Mouse (Mus musculus): ENCODE data around the gene Sun1. TPM values are rescaled to one million over a fixed set of nuclear protein-coding genes. Genes with fewer than 3 reads are reported as not detected.

Gene Sun1
- polyA plus RNA-seq, 1 experiment from 2014 or later: 42.4 TPM

DNA sequence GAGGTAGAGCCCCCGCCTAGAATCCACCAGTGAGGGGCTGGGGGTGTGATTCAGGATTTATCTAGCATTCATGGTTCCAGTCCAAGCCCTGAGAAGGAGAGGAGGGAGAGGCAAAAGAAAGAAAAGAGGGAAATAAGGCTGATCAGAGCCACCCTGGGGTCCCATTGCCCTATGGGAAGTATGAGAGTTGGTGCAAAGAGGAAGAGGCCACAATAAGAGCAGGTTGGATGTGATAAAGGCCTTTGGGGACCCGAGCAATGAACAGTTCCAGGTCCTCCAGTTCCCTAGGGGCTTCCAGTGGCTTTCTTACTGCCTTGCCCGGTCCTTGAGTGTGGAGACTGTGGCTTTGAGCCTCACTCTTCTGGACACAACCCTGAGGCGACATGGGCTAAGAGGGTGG is 87.3 kb downstream of the Sun1 start:
- Histone ChIP-seq H3K4me1 (replicated peaks) (peaks cover 18% of the 10 kb centered on the region), H3K9ac (no peak overlapping the region), H3K27me3 (replicated peaks) (0 out of 2 replicates have a peak, but pooled peaks cover 9% of the 10 kb centered on the region), H3K4me2 (no peak overlapping the region), H3K36me3 (no peaks in the 10 kb centered on the region), H3K4me3 (no peak overlapping the region), H3K27ac (ENCODE audit: poor library complexity, severe bottlenecking) (no peak overlapping the region), H3K9me3 (replicated peaks) (peaks cover 2% of the 10 kb centered on the region)
- 81% methylated on average over 4 of the region's 4 CpGs for WGBS
- ATAC-seq (ENCODE audit: insufficient number of reproducible peaks, low FRiP score): no peak

DNA sequence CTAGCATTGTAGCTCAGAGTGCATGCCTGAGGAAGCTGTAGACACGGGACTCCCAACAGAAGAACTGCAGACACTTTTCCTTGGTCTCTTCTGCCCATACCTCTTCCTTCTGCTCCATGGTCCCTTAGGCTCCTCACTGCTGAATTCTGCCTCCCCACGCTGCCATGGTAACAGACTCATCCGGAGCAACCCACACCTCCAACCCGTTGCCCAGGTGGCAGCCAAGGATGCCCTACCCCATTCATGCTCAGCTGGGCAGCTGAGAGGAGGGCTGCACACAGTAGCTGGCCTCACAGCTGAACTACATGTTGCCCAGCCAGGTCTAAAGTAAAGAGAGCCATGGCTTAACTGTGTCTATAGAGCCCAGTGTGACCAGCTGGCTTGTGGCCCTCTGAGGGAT is 88.2 kb downstream of the Sun1 start:
- Histone ChIP-seq H3K4me1 (replicated peaks) (peaks cover 18% of the 10 kb centered on the region), H3K27ac (ENCODE audit: poor library complexity, severe bottlenecking) (no peak overlapping the region), H3K9ac (no peak overlapping the region), H3K9me3 (replicated peaks) (peaks cover 2% of the 10 kb centered on the region), H3K4me3 (no peak overlapping the region), H3K36me3 (no peaks in the 10 kb centered on the region), H3K27me3 (replicated peaks) (0 out of 2 replicates have a peak, but pooled peaks cover 9% of the 10 kb centered on the region), H3K4me2 (no peak overlapping the region)
- no peak for ATAC-seq (ENCODE audit: insufficient number of reproducible peaks, low FRiP score)
- 79% methylated on average over 4 of the region's 4 CpGs for WGBS

DNA sequence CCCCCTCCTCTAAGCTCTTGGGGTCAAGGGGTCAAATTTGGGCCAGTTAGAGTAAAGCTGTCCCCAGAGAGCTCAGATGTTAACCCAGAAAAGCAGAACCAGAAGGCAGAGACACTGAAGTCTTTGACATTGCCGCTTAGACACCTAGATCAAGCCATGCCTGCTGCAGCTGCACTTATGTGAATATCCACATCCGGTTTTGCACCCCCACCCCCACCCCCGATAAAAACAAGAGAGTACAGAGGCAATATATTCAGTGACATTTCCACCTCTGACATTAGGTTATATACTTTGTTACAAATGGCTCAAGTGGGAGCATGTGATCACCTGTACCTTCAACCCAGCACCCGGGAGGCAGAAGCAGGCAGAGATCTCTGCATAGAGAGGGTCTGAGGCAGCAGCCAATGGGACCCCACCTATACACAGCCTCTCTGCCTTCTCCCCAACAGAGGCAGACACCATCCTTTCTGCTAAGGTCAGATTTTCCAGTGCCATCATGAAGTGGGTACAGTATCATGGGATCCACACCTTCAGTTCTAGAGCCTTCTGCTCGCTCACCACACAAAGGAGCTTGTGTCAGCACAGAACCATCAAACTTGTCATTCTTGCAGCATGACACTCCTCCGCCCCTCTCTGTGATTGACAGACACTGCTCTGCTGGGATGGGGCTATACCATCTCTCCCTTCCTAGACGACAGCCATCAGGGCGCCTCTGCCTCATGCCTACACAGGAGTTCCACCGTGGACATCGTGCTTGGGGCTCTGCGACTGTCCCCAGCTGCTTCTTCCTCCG is 90.2 kb downstream of the Sun1 start:
- H3K4me2 ChIP-seq: no peak overlapping the region
- H3K27ac ChIP-seq (ENCODE audit: poor library complexity, severe bottlenecking): no peak overlapping the region
- no peak overlapping the region for H3K4me3 ChIP-seq
- no peaks in the 10 kb centered on the region for H3K9me3 ChIP-seq (replicated peaks)
- H3K9ac ChIP-seq: no peak overlapping the region
- ATAC-seq (ENCODE audit: insufficient number of reproducible peaks, low FRiP score): no peak
- 74% methylated on average over 12 of the region's 12 CpGs for WGBS
- peaks cover 12% of the 10 kb centered on the region for H3K4me1 ChIP-seq (replicated peaks)
- no peaks in the 10 kb centered on the region for H3K36me3 ChIP-seq
- no peaks in the 10 kb centered on the region for H3K27me3 ChIP-seq (replicated peaks)

DNA sequence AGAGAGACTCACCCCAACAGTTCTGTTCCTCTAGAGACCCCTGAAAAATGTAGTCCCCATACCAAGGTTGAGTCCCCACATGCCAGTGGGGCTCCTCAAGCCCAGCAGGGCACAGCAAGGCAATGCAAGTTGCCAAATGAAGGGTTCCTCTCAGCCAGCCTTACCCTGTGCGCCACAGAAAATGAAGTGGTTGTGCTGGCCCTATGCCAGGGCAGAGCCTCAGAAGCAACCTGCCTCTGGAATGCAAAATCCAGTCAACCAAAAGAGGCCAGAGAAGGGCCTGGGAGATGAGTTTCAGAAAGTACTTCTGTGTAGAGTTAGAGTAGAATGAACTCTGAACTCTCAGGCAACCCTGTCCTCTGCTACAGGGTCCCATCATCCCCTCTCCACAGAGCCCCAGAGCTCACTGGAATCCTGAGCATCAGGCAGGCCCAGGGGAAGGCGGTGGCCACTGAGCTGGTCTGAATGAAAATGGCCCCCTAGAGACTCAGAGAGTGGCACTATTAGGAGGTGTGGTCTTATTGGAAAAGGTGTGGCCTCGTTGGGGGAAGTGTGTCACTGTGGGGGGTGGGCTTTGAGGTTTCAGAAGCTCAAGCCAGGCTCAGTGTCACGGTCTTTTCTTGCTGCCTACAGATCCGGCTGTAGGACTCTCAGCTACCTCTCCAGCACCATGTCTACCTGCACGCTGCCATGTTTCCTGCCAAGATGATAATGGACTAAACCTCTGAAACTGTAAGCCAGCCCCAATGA is 91.5 kb downstream of the Sun1 start:
- Histone ChIP-seq H3K36me3 (no peaks in the 10 kb centered on the region), H3K4me3 (no peak overlapping the region), H3K4me2 (no peak overlapping the region), H3K27ac (ENCODE audit: poor library complexity, severe bottlenecking) (no peak overlapping the region), H3K4me1 (replicated peaks) (peaks cover 2% of the 10 kb centered on the region; the same call in 1 of the 2 replicates), H3K9ac (no peak overlapping the region), H3K27me3 (replicated peaks) (no peaks in the 10 kb centered on the region), H3K9me3 (replicated peaks) (no peaks in the 10 kb centered on the region)
- no peak for ATAC-seq (ENCODE audit: insufficient number of reproducible peaks, low FRiP score)
- 65% methylated on average over 6 of the region's 6 CpGs for WGBS

DNA sequence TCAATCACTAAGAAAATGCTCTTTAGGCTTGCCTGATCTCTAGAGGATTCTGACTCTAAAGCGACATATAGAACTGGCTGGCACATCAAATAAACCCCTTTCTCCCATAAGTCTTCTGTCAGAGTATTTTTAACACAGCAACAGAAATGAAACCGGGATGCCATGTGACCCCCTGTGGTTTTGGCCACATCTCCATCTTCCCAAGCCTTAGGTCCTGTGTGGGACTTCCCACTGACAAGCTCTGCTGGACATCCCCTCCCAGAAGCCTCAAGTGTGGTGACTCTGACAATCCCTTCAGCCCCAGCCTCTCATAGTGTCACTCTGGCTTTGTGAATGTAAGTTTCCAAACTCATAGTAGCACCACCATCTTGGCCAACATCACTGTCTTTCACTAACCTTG is 93.7 kb downstream of the Sun1 start:
- Histone ChIP-seq H3K4me1 (replicated peaks) (no peaks in the 10 kb centered on the region), H3K4me3 (no peak overlapping the region), H3K36me3 (no peaks in the 10 kb centered on the region), H3K9me3 (replicated peaks) (no peaks in the 10 kb centered on the region), H3K9ac (no peak overlapping the region), H3K27ac (ENCODE audit: poor library complexity, severe bottlenecking) (no peak overlapping the region), H3K27me3 (replicated peaks) (peaks cover 10% of the 10 kb centered on the region; the same call in 1 of the 2 replicates), H3K4me2 (no peak overlapping the region)
- WGBS: 67% methylated on average over 2 of the region's 2 CpGs
- no peak for ATAC-seq (ENCODE audit: insufficient number of reproducible peaks, low FRiP score)

DNA sequence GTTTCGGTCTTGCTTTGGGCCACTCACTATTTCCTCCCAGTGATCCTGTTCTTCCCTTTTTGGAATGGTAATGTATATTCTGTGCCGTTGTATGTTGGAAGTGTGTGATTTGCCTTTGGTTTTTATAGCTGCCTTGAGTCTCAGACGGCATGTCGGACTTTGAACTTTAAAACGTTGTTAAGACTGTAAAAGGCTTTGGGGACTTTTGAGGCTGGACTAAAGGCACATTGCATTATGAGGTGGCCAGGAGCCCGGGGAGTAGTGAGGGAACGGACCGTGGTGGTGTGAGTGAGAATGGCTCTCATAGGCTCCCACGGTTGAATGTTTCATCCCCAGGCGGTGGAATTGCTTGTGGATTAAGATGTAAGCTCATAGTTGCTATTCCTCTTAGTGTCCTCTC is 96.7 kb downstream of the Sun1 start:
- Histone ChIP-seq H3K36me3 (no peaks in the 10 kb centered on the region), H3K27me3 (replicated peaks) (peaks cover 17% of the 10 kb centered on the region), H3K9me3 (replicated peaks) (no peaks in the 10 kb centered on the region), H3K4me2 (no peak overlapping the region), H3K27ac (ENCODE audit: poor library complexity, severe bottlenecking) (no peak overlapping the region), H3K4me3 (no peak overlapping the region), H3K9ac (no peak overlapping the region), H3K4me1 (replicated peaks) (0 out of 2 replicates have a peak, but pooled peaks cover 3% of the 10 kb centered on the region)
- 84% methylated on average over 10 of the region's 10 CpGs for WGBS
- ATAC-seq (ENCODE audit: insufficient number of reproducible peaks, low FRiP score): no peak

DNA sequence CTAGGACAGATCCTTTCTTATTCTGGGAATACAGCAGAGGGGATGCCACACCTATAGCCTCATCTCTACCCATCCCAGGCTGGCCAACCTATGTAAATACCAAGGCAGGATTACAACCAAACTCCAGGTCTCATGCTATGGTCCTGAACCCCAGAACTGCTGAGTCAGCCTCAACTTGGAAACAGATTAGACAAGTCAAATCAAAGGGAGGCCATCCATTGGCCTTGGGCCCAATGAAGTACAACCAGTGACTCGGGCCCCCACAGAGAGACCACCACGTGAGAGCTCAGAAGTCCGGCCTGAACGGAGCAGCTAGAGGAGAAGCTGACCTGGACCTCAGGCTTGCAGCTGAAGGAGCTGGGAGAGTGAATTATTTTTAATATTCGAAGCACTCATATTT is 97.3 kb downstream of the Sun1 start:
- H3K27me3 ChIP-seq (replicated peaks): peaks cover 17% of the 10 kb centered on the region
- H3K27ac ChIP-seq (ENCODE audit: poor library complexity, severe bottlenecking): no peak overlapping the region
- 0 out of 2 replicates have a peak, but pooled peaks cover 3% of the 10 kb centered on the region for H3K4me1 ChIP-seq (replicated peaks)
- no peaks in the 10 kb centered on the region for H3K36me3 ChIP-seq
- H3K9ac ChIP-seq: no peak overlapping the region
- no peaks in the 10 kb centered on the region for H3K9me3 ChIP-seq (replicated peaks)
- no peak for ATAC-seq (ENCODE audit: insufficient number of reproducible peaks, low FRiP score)
- no peak overlapping the region for H3K4me2 ChIP-seq
- 87% methylated on average over 5 of the region's 5 CpGs for WGBS
- H3K4me3 ChIP-seq: no peak overlapping the region

Other genes starting within 250 kb of the Sun1 start
- gene Pdgfa, start 203.3 kb upstream of the Sun1 start, polyA plus RNA-seq (2016; fragmentation: Nextera tagmentation; extraction: Ambion mirVana): 34.4 and 37.4 TPM in 2 replicates
- gene Prkar1b, start 50.6 kb upstream of the Sun1 start, polyA plus RNA-seq (2016; fragmentation: Nextera tagmentation; extraction: Ambion mirVana): 10.4 and 11.5 TPM in 2 replicates
- gene Dnaaf5, start 50.4 kb upstream of the Sun1 start, polyA plus RNA-seq (2016; fragmentation: Nextera tagmentation; extraction: Ambion mirVana): 9.8 and 10.5 TPM in 2 replicates
- 151 and 158 TPM in 2 replicates for gene Get4, start 51.7 kb downstream of the Sun1 start, polyA plus RNA-seq (2016; fragmentation: Nextera tagmentation; extraction: Ambion mirVana)
- 1.1 and 2.1 TPM in 2 replicates for gene Adap1, start 125.0 kb downstream of the Sun1 start, polyA plus RNA-seq (2016; fragmentation: Nextera tagmentation; extraction: Ambion mirVana)
- 66.2 and 72.6 TPM in 2 replicates for gene Cox19, start 150.8 kb downstream of the Sun1 start, polyA plus RNA-seq (2016; fragmentation: Nextera tagmentation; extraction: Ambion mirVana)
- not detected in 2 replicates for gene Cyp2w1, start 152.0 kb downstream of the Sun1 start, polyA plus RNA-seq (2016; fragmentation: Nextera tagmentation; extraction: Ambion mirVana)
- gene Gpr146, start 177.1 kb downstream of the Sun1 start, polyA plus RNA-seq (2016; fragmentation: Nextera tagmentation; extraction: Ambion mirVana): 8.2 and 8.5 TPM in 2 replicates
- gene C130050O18Rik, start 204.6 kb downstream of the Sun1 start, polyA plus RNA-seq (2016; fragmentation: Nextera tagmentation; extraction: Ambion mirVana): 0.10 and 0.36 TPM in 2 replicates
- gene Gper1, start 222.5 kb downstream of the Sun1 start, polyA plus RNA-seq (2016; fragmentation: Nextera tagmentation; extraction: Ambion mirVana): 0.79 and 0.96 TPM in 2 replicates